Mouse (Mus musculus): ENCODE measurements around the gene Slc25a22. TPM values are rescaled to one million over a fixed set of nuclear protein-coding genes. Genes with fewer than 3 reads are reported as not detected.
A peak's percentile ranks its signal among the peaks of the same experiment; 100 is the strongest.

Slc25a22 gene
- total RNA-seq (2021) = 10 to 100 TPM; 55.8 to 72.6 TPM
- polyA plus RNA-seq (2012; rRNA removed) = 85.8 and 88.9 TPM in 2 replicates
- long read RNA-seq, full-length matches to known transcripts = 13 of 57 reads
- long read RNA-seq, partial matches to known transcripts = 10 of 57 reads
- long read RNA-seq, other reads (novel, unspliced or antisense) = 34 of 57 reads

GRCm38 (mm10) chr7:141437178-141438120, at the start of gene Slc25a22:
TSS of gene Slc25a22 (minus strand) at chr7:141437892.
- no peaks in the 10 kb centered on the region for H3K79me2 ChIP-seq (replicated peaks; ENCODE audit: control insufficient read depth, insufficient read depth, low read length)
- peak within 1 kb of the TSS; percentile 95 for H3K9ac ChIP-seq (ENCODE audit: low read depth, low read length)
- H3K27ac ChIP-seq = peak within 1 kb of the TSS; percentile 92
- WGBS = 7% methylated on average over 53 of the region's 53 CpGs
- no peaks in the 10 kb centered on the region for H3K27me3 ChIP-seq (ENCODE audit: control insufficient read depth, insufficient read depth, low read length)
- H3K4me3 ChIP-seq = peak within 1 kb of the TSS; percentile 47
- intact Hi-C loops (cut with DNase I) = loop anchor here (1.0 kb wide), 1 partner anchor 28 kb away; no protein-coding TSS in a partner anchor
- peaks cover 12% of the 10 kb centered on the region for H3K4me1 ChIP-seq (ENCODE audit: control insufficient read depth, insufficient read depth, low read length)
- TF ChIP-seq POLR2A (IDR thresholded peaks at IDR 0.05; ENCODE audit: insufficient read depth, low read depth, low read length) = peak; percentile 87
- 0 out of 2 replicates have a peak, but pooled peaks have one; percentile 43 for TF ChIP-seq EP300 (IDR thresholded peaks at IDR 0.05; ENCODE audit: insufficient read depth, low read depth, low read length)
- TF ChIP-seq CTCF (IDR thresholded peaks at IDR 0.05) = peak; percentile 94
- H3K36me3 ChIP-seq (ENCODE audit: control insufficient read depth, insufficient read depth, low read length) = no peaks in the 10 kb centered on the region
- DNase-seq = peak; percentile 90 to 91

GRCm38 (mm10) chr7:141487141-141487540, 49.4 kb upstream of the Slc25a22 start:
- Histone ChIP-seq H3K9ac (ENCODE audit: low read depth, low read length) (no peak overlapping the region), H3K27ac (no peak overlapping the region), H3K4me3 (no peak overlapping the region), H3K4me1 (ENCODE audit: control insufficient read depth, insufficient read depth, low read length) (peaks cover 13% of the 10 kb centered on the region), H3K79me2 (replicated peaks; ENCODE audit: control insufficient read depth, insufficient read depth, low read length) (0 out of 2 replicates have a peak, but pooled peaks cover 2% of the 10 kb centered on the region), H3K36me3 (ENCODE audit: control insufficient read depth, insufficient read depth, low read length) (no peaks in the 10 kb centered on the region; the same call in 1 of the 2 replicates), H3K27me3 (ENCODE audit: control insufficient read depth, insufficient read depth, low read length) (no peaks in the 10 kb centered on the region)
- intact Hi-C loops (cut with DNase I) = no loop called here
- TF ChIP-seq CTCF (IDR thresholded peaks at IDR 0.05) (no peak), EP300 (IDR thresholded peaks at IDR 0.05; ENCODE audit: insufficient read depth, low read depth, low read length) (no peak), POLR2A (IDR thresholded peaks at IDR 0.05; ENCODE audit: insufficient read depth, low read depth, low read length) (no peak)
- WGBS = 80% methylated on average over 7 of the region's 7 CpGs
- DNase-seq = no peak

- Histone ChIP-seq H3K27me3 (ENCODE audit: control insufficient read depth, insufficient read depth, low read length) (no peaks in the 10 kb centered on the region), H3K79me2 (replicated peaks; ENCODE audit: control insufficient read depth, insufficient read depth, low read length) (0 out of 2 replicates have a peak, but pooled peaks cover 2% of the 10 kb centered on the region), H3K4me1 (ENCODE audit: control insufficient read depth, insufficient read depth, low read length) (peaks cover 13% of the 10 kb centered on the region), H3K36me3 (ENCODE audit: control insufficient read depth, insufficient read depth, low read length) (no peaks in the 10 kb centered on the region; the same call in 1 of the 2 replicates), H3K4me3 (no peak overlapping the region), H3K27ac (no peak overlapping the region), H3K9ac (ENCODE audit: low read depth, low read length) (no peak overlapping the region)
- no peak for DNase-seq
- no peak for TF ChIP-seq CTCF (IDR thresholded peaks at IDR 0.05)
- TF ChIP-seq POLR2A (IDR thresholded peaks at IDR 0.05; ENCODE audit: insufficient read depth, low read depth, low read length) = no peak
- TF ChIP-seq EP300 (IDR thresholded peaks at IDR 0.05; ENCODE audit: insufficient read depth, low read depth, low read length) = no peak
- intact Hi-C loops (cut with DNase I) = no loop called here
- WGBS = 86% methylated on average over 1 of the region's 1 CpGs
These were observed 48.5 kb upstream of the Slc25a22 start for GRCm38 (mm10) chr7:141486239-141486638.

GRCm38 (mm10) chr7:141485606-141486005, 47.9 kb upstream of the Slc25a22 start:
- Histone ChIP-seq H3K4me1 (ENCODE audit: control insufficient read depth, insufficient read depth, low read length) (peaks cover 18% of the 10 kb centered on the region), H3K4me3 (no peak overlapping the region), H3K9ac (ENCODE audit: low read depth, low read length) (no peak overlapping the region), H3K27me3 (ENCODE audit: control insufficient read depth, insufficient read depth, low read length) (no peaks in the 10 kb centered on the region), H3K79me2 (replicated peaks; ENCODE audit: control insufficient read depth, insufficient read depth, low read length) (0 out of 2 replicates have a peak, but pooled peaks cover 2% of the 10 kb centered on the region), H3K27ac (no peak overlapping the region), H3K36me3 (ENCODE audit: control insufficient read depth, insufficient read depth, low read length) (no peaks in the 10 kb centered on the region; the same call in 1 of the 2 replicates)
- WGBS = 71% methylated on average over 2 of the region's 2 CpGs
- TF ChIP-seq CTCF (IDR thresholded peaks at IDR 0.05) (no peak), EP300 (IDR thresholded peaks at IDR 0.05; ENCODE audit: insufficient read depth, low read depth, low read length) (no peak), POLR2A (IDR thresholded peaks at IDR 0.05; ENCODE audit: insufficient read depth, low read depth, low read length) (no peak)
- intact Hi-C loops (cut with DNase I) = no loop called here
- DNase-seq = no peak

GRCm38 (mm10) chr7:141485186-141485585, 47.5 kb upstream of the Slc25a22 start:
- no peaks in the 10 kb centered on the region for H3K27me3 ChIP-seq (ENCODE audit: control insufficient read depth, insufficient read depth, low read length)
- no peak overlapping the region for H3K9ac ChIP-seq (ENCODE audit: low read depth, low read length)
- intact Hi-C loops (cut with DNase I) = no loop called here
- 88% methylated on average over 2 of the region's 2 CpGs for WGBS
- peaks cover 19% of the 10 kb centered on the region for H3K4me1 ChIP-seq (ENCODE audit: control insufficient read depth, insufficient read depth, low read length)
- 0 out of 2 replicates have a peak, but pooled peaks cover 2% of the 10 kb centered on the region for H3K79me2 ChIP-seq (replicated peaks; ENCODE audit: control insufficient read depth, insufficient read depth, low read length)
- H3K36me3 ChIP-seq (ENCODE audit: control insufficient read depth, insufficient read depth, low read length) = no peaks in the 10 kb centered on the region
- no peak overlapping the region for H3K27ac ChIP-seq
- no peak for TF ChIP-seq CTCF (IDR thresholded peaks at IDR 0.05)
- no peak for TF ChIP-seq POLR2A (IDR thresholded peaks at IDR 0.05; ENCODE audit: insufficient read depth, low read depth, low read length)
- TF ChIP-seq EP300 (IDR thresholded peaks at IDR 0.05; ENCODE audit: insufficient read depth, low read depth, low read length) = no peak
- no peak for DNase-seq
- no peak overlapping the region for H3K4me3 ChIP-seq
